Comparison of ENCODE assay signal across 10 mouse cellular contexts in the genomic region with DNA sequence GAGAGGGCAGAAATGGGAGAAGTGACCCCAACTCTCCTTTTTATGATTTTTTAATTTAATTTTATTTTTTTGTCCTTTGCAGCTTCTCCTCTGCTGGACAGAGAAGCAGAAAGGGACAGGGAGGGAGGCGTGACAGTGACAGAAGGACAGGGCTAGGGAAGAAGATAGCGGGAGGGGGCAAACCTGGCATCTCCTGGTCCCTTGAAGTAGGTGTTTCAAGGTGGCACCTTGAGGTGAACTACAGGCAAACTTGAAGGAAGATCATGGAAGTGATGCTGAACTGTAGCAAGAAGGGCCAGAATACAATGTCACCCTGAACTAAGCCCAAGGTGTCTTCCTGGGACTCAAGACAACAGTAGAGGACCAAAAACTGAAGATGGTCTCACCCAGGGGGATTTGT. TPM values are rescaled to one million over a fixed set of nuclear protein-coding genes. Genes with fewer than 3 reads are reported as not detected.
DNase-seq lines count a peak whose midpoint lies in the region; ATAC-seq lines count a peak whose summit lies in the region.
"Had no signal": no experiment of that assay in that cellular context is flagged by ENCODE, and none has a peak within 500 bp of the region (broad histone marks: within the 10 kb centered on the region; RNA-seq: fewer than 3 reads in every experiment).

No protein-coding gene starts in this region.

- H3K4me1 ChIP-seq in heart, embryonic 15.5 days (replicated peaks): peaks cover 58% of the 10 kb centered on the region
- no peaks in the 10 kb centered on the region; the same call in none of the 2 replicates for H3K4me1 ChIP-seq in embryonic facial prominence, embryonic 11.5 days (ENCODE audit: control insufficient read depth, insufficient read depth, low read length)
- peaks cover 52% of the 10 kb centered on the region for H3K4me1 ChIP-seq in hindbrain, embryonic 14.5 days (replicated peaks; ENCODE audit: control insufficient read depth, insufficient read depth, low read length)
- peaks cover 63% of the 10 kb centered on the region for H3K4me1 ChIP-seq in midbrain, embryonic 13.5 days (replicated peaks)

- 2% methylated on average over 2 of the region's 2 CpGs for WGBS in heart, embryonic 15.5 days
- 2% methylated on average over 2 of the region's 2 CpGs for WGBS in embryonic facial prominence, embryonic 11.5 days
- WGBS in hindbrain, embryonic 14.5 days: 0% methylated on average over 2 of the region's 2 CpGs
- WGBS in midbrain, embryonic 13.5 days: 0% methylated on average over 2 of the region's 2 CpGs

- peak overlapping the region; percentile 49 for H3K4me3 ChIP-seq in heart, embryonic 15.5 days
- H3K4me3 ChIP-seq in embryonic facial prominence, embryonic 11.5 days (ENCODE audit: low read depth, low read length): peak overlapping the region; percentile 46
- H3K4me3 ChIP-seq in hindbrain, embryonic 14.5 days (replicated peaks; ENCODE audit: low read length): peak overlapping the region; percentile 56
- peak overlapping the region; percentile 70 for H3K4me3 ChIP-seq in midbrain, embryonic 13.5 days (replicated peaks)

- DNase-seq in heart, adult 18-20 months: no peak
- no peak for DNase-seq in embryonic facial prominence, embryonic 11.5 days (ENCODE audit: low spot score)
- DNase-seq in hindbrain, embryonic 14.5 days (ENCODE audit: low spot score): peak; percentile 33
- no peak for DNase-seq in layer of hippocampus, postnatal 25 days (ENCODE audit: extremely low spot score in 1 of 2, low spot score in 1 of 2)
- DNase-seq in left cerebral cortex, postnatal 25 days (ENCODE audit: low spot score in 2 of 2): no peak
- no peak for DNase-seq in adrenal gland, postnatal 4 days (ENCODE audit: low spot score in 2 of 2)
- DNase-seq: thymus, postnatal 14 days had no signal

- intact Hi-C loops in left cerebral cortex, postnatal 25 days (cut with DNase I): loop anchor here (2.0 to 10.0 kb wide), 2 partner anchors 64 to 300 kb away; partner anchors contain the start of genes P2rx3, Ssrp1 and Ube2l6

- no peak overlapping the region for H3K9ac ChIP-seq in heart, embryonic 15.5 days
- peak overlapping the region; percentile 77 for H3K9ac ChIP-seq in embryonic facial prominence, embryonic 11.5 days (replicated peaks; ENCODE audit: low read length)
- H3K9ac ChIP-seq in hindbrain, embryonic 14.5 days: peak overlapping the region; percentile 91
- peak overlapping the region; percentile 90 for H3K9ac ChIP-seq in midbrain, embryonic 13.5 days (replicated peaks)

- H3K27ac ChIP-seq in heart, embryonic 15.5 days: no peak overlapping the region
- no peak overlapping the region for H3K27ac ChIP-seq in embryonic facial prominence, embryonic 11.5 days (replicated peaks; ENCODE audit: low read depth, low read length)
- H3K27ac ChIP-seq in hindbrain, embryonic 14.5 days: peak overlapping the region; percentile 89
- H3K27ac ChIP-seq in midbrain, embryonic 13.5 days: peak overlapping the region; percentile 90
- H3K27ac ChIP-seq: macrophage had no signal

- no peak for ATAC-seq in heart, embryonic 15.5 days (replicated peaks; ENCODE audit: insufficient number of reproducible peaks, insufficient read depth, low FRiP score, low read depth)
- ATAC-seq in embryonic facial prominence, embryonic 11.5 days (replicated peaks; ENCODE audit: insufficient number of reproducible peaks, low FRiP score, low TSS enrichment, low read depth): no peak
- no peak for ATAC-seq in hindbrain, embryonic 14.5 days (ENCODE audit: low FRiP score)
- ATAC-seq in midbrain, embryonic 13.5 days: no peak

- H3K27me3 ChIP-seq in heart, embryonic 15.5 days: peaks cover 17% of the 10 kb centered on the region; the same call in 1 of the 2 replicates
- no peaks in the 10 kb centered on the region for H3K27me3 ChIP-seq in embryonic facial prominence, embryonic 11.5 days (ENCODE audit: control insufficient read depth, insufficient read depth, low read length)
- no peaks in the 10 kb centered on the region for H3K27me3 ChIP-seq in hindbrain, embryonic 14.5 days (ENCODE audit: control insufficient read depth, insufficient read depth, low read length)
- no peaks in the 10 kb centered on the region for H3K27me3 ChIP-seq in midbrain, embryonic 13.5 days

- peak overlapping the region; percentile 64 for H3K4me2 ChIP-seq in heart, embryonic 15.5 days
- peak overlapping the region; percentile 76 for H3K4me2 ChIP-seq in embryonic facial prominence, embryonic 11.5 days (ENCODE audit: low read depth, low read length)
- H3K4me2 ChIP-seq in hindbrain, embryonic 14.5 days (replicated peaks): peak overlapping the region; percentile 68
- peak overlapping the region; percentile 66 for H3K4me2 ChIP-seq in midbrain, embryonic 13.5 days (replicated peaks)

- H3K9me3 ChIP-seq in heart, embryonic 15.5 days (replicated peaks): no peaks in the 10 kb centered on the region
- no peaks in the 10 kb centered on the region for H3K9me3 ChIP-seq in embryonic facial prominence, embryonic 11.5 days (replicated peaks; ENCODE audit: control insufficient read depth, low read length)
- H3K9me3 ChIP-seq in hindbrain, embryonic 14.5 days (ENCODE audit: control insufficient read depth, low read length): no peaks in the 10 kb centered on the region
- H3K9me3 ChIP-seq in midbrain, embryonic 13.5 days: no peaks in the 10 kb centered on the region

- H3K36me3 ChIP-seq in heart, embryonic 15.5 days: no peaks in the 10 kb centered on the region
- H3K36me3 ChIP-seq in embryonic facial prominence, embryonic 11.5 days (replicated peaks; ENCODE audit: control insufficient read depth, insufficient read depth, low read depth, low read length): no peaks in the 10 kb centered on the region
- no peaks in the 10 kb centered on the region for H3K36me3 ChIP-seq in hindbrain, embryonic 14.5 days (replicated peaks; ENCODE audit: control insufficient read depth, insufficient read depth)
- H3K36me3 ChIP-seq in midbrain, embryonic 13.5 days: no peaks in the 10 kb centered on the region

RNA-seq across cellular contexts. Expression of gene Ypel4, which starts 1.1 kb away (rescaled TPM):
- polyA plus RNA-seq in heart, embryonic 15.5 days (2015; fragmentation: Nextera tagmentation; extraction: Ambion mirVana): 3.0 and 3.8 TPM in 2 replicates
- total RNA-seq in heart, adult 18-20 months (2021): under 1 TPM; 0.20 to 0.23 TPM
- 6.2 and 6.6 TPM in 2 replicates for polyA plus RNA-seq in embryonic facial prominence, embryonic 11.5 days (2014; fragmentation: Nextera tagmentation; extraction: Ambion mirVana)
- 12.5 and 13.1 TPM in 2 replicates for polyA plus RNA-seq in hindbrain, embryonic 14.5 days (2014; fragmentation: Nextera tagmentation; extraction: Ambion mirVana)
- 30.7 and 32.0 TPM in 2 replicates for polyA plus RNA-seq in midbrain, embryonic 13.5 days (2015; fragmentation: Nextera tagmentation; extraction: Ambion mirVana)
- total RNA-seq in layer of hippocampus, postnatal 25 days (2021): 10 to 100 TPM; 60.0 to 67.5 TPM
- total RNA-seq in left cerebral cortex, postnatal 25 days (2021): 10 to 100 TPM; 66.7 to 69.0 TPM
- 10 to 100 TPM; 12.0 to 18.2 TPM for total RNA-seq in adrenal gland, postnatal 4 days (2021)
- polyA plus RNA-seq: macrophage had no signal

RNA-seq across cellular contexts. Expression of gene Clp1, which starts 7.8 kb away (rescaled TPM):
- polyA plus RNA-seq in heart, embryonic 15.5 days (2015; fragmentation: Nextera tagmentation; extraction: Ambion mirVana): 12.8 and 18.6 TPM in 2 replicates
- total RNA-seq in heart, adult 18-20 months (2021): 1 to 10 TPM; 4.3 to 4.4 TPM
- 58.5 and 61.1 TPM in 2 replicates for polyA plus RNA-seq in embryonic facial prominence, embryonic 11.5 days (2014; fragmentation: Nextera tagmentation; extraction: Ambion mirVana)
- polyA plus RNA-seq in hindbrain, embryonic 14.5 days (2014; fragmentation: Nextera tagmentation; extraction: Ambion mirVana): 21.3 and 22.3 TPM in 2 replicates
- polyA plus RNA-seq in midbrain, embryonic 13.5 days (2015; fragmentation: Nextera tagmentation; extraction: Ambion mirVana): 32.8 and 34.5 TPM in 2 replicates
- total RNA-seq in layer of hippocampus, postnatal 25 days (2021): 1 to 10 TPM; 8.1 to 8.7 TPM
- 1 to 10 TPM; 8.4 to 9.3 TPM for total RNA-seq in left cerebral cortex, postnatal 25 days (2021)
- 10 to 100 TPM; 13.0 to 15.2 TPM for total RNA-seq in adrenal gland, postnatal 4 days (2021)

RNA-seq across cellular contexts. Expression of gene Gm19426, which starts 8.5 kb away (rescaled TPM):
- 5.1 and 5.3 TPM in 2 replicates for polyA plus RNA-seq in heart, embryonic 15.5 days (2015; fragmentation: Nextera tagmentation; extraction: Ambion mirVana)
- total RNA-seq in heart, adult 18-20 months (2021): 1 to 10 TPM in 1 of 2 experiments, under 1 TPM in 1; 0.98 to 1.7 TPM
- polyA plus RNA-seq in embryonic facial prominence, embryonic 11.5 days (2014; fragmentation: Nextera tagmentation; extraction: Ambion mirVana): 5.9 and 6.4 TPM in 2 replicates
- 2.9 and 3.4 TPM in 2 replicates for polyA plus RNA-seq in hindbrain, embryonic 14.5 days (2014; fragmentation: Nextera tagmentation; extraction: Ambion mirVana)
- 7.9 and 8.1 TPM in 2 replicates for polyA plus RNA-seq in midbrain, embryonic 13.5 days (2015; fragmentation: Nextera tagmentation; extraction: Ambion mirVana)
- total RNA-seq in layer of hippocampus, postnatal 25 days (2021): 1 to 10 TPM; 1.8 to 2.2 TPM
- total RNA-seq in left cerebral cortex, postnatal 25 days (2021): 1 to 10 TPM; 1.2 to 2.3 TPM
- total RNA-seq in adrenal gland, postnatal 4 days (2021): 1 to 10 TPM; 8.3 to 9.1 TPM
- polyA plus RNA-seq: macrophage had no signal

RNA-seq across cellular contexts. Expression of gene Zdhhc5, which starts 19.9 kb away (rescaled TPM):
- 20.2 and 22.4 TPM in 2 replicates for polyA plus RNA-seq in heart, embryonic 15.5 days (2015; fragmentation: Nextera tagmentation; extraction: Ambion mirVana)
- 10 to 100 TPM; 63.2 to 64.3 TPM for total RNA-seq in heart, adult 18-20 months (2021)
- 25.4 and 25.5 TPM in 2 replicates for polyA plus RNA-seq in embryonic facial prominence, embryonic 11.5 days (2014; fragmentation: Nextera tagmentation; extraction: Ambion mirVana)
- 21.9 and 22.5 TPM in 2 replicates for polyA plus RNA-seq in hindbrain, embryonic 14.5 days (2014; fragmentation: Nextera tagmentation; extraction: Ambion mirVana)
- 18.3 and 18.9 TPM in 2 replicates for polyA plus RNA-seq in midbrain, embryonic 13.5 days (2015; fragmentation: Nextera tagmentation; extraction: Ambion mirVana)
- 10 to 100 TPM; 37.3 to 37.7 TPM for total RNA-seq in layer of hippocampus, postnatal 25 days (2021)
- 10 to 100 TPM; 45.2 to 50.6 TPM for total RNA-seq in left cerebral cortex, postnatal 25 days (2021)
- 10 to 100 TPM; 52.5 to 61.7 TPM for total RNA-seq in adrenal gland, postnatal 4 days (2021)

RNA-seq across cellular contexts. Expression of gene Serping1, which starts 40.3 kb away (rescaled TPM):
- 45.2 and 53.2 TPM in 2 replicates for polyA plus RNA-seq in heart, embryonic 15.5 days (2015; fragmentation: Nextera tagmentation; extraction: Ambion mirVana)
- total RNA-seq in heart, adult 18-20 months (2021): 10 to 100 TPM; 64.0 to 71.6 TPM
- 21.0 and 22.4 TPM in 2 replicates for polyA plus RNA-seq in embryonic facial prominence, embryonic 11.5 days (2014; fragmentation: Nextera tagmentation; extraction: Ambion mirVana)
- 36.2 and 36.3 TPM in 2 replicates for polyA plus RNA-seq in hindbrain, embryonic 14.5 days (2014; fragmentation: Nextera tagmentation; extraction: Ambion mirVana)
- 32.6 and 33.1 TPM in 2 replicates for polyA plus RNA-seq in midbrain, embryonic 13.5 days (2015; fragmentation: Nextera tagmentation; extraction: Ambion mirVana)
- 1 to 10 TPM; 5.7 to 7.4 TPM for total RNA-seq in layer of hippocampus, postnatal 25 days (2021)
- 1 to 10 TPM; 7.3 to 7.5 TPM for total RNA-seq in left cerebral cortex, postnatal 25 days (2021)
- total RNA-seq in adrenal gland, postnatal 4 days (2021): 10 to 100 TPM; 64.5 to 76.4 TPM

Comparison
In these comparisons a context has a peak if more than half of its experiments do, and no peak if none do; other contexts are left out.
1. H3K27ac ChIP-seq: peak in hindbrain, embryonic 14.5 days (single experiment) and midbrain, embryonic 13.5 days (single experiment); none in heart, embryonic 15.5 days (single experiment) and embryonic facial prominence, embryonic 11.5 days (single experiment).
2. RNA of gene Ypel4, which starts 1.1 kb away (total RNA-seq): 66.7 to 69.0 TPM in left cerebral cortex, postnatal 25 days, 60.0 to 67.5 TPM in layer of hippocampus, postnatal 25 days and 12.0 to 18.2 TPM in adrenal gland, postnatal 4 days; 0.20 to 0.23 TPM in heart, adult 18-20 months; every median in the first group is over 10 times any median in the second.
3. Peak in every context shown above with its lines, with median percentiles within 50 percentile points of each other: H3K4me2 ChIP-seq and H3K4me3 ChIP-seq.